Mouse (Mus musculus): ENCODE results near the gene Ascc1. TPM values are rescaled to one million over a fixed set of nuclear protein-coding genes. Genes with fewer than 3 reads are reported as not detected.
"Not testable (repeated sequence)": the region's sequence is repeated elsewhere in the genome, so short reads cannot be mapped to it uniquely, and the experiment has no call there.

Ascc1 gene
- polyA plus RNA-seq, 1 experiment from 2014 or later, result 48.4 TPM

- no peak overlapping the region for H3K9ac ChIP-seq (replicated peaks; ENCODE audit: low read length)
- DNase-seq (peak; percentile 88), ATAC-seq (ENCODE audit: low FRiP score, low TSS enrichment) (no peak)
- H3K27me3 ChIP-seq (ENCODE audit: control insufficient read depth, insufficient read depth, low read length), result no peaks in the 10 kb centered on the region
- WGBS, result 19% methylated on average over 7 of the region's 7 CpGs
- no peak overlapping the region for H3K4me2 ChIP-seq (ENCODE audit: low read length)
- no peak overlapping the region for H3K27ac ChIP-seq (replicated peaks; ENCODE audit: low read depth, low read length)
- H3K4me1 ChIP-seq (ENCODE audit: control insufficient read depth, insufficient read depth, low read length), result peaks cover 7% of the 10 kb centered on the region; the same call in 1 of the 2 replicates
- H3K9me3 ChIP-seq (ENCODE audit: control insufficient read depth, low read length), result no peaks in the 10 kb centered on the region
- H3K36me3 ChIP-seq (ENCODE audit: control insufficient read depth, insufficient read depth, low read length), result peaks cover 27% of the 10 kb centered on the region
- no peak overlapping the region for H3K4me3 ChIP-seq (replicated peaks; ENCODE audit: low read depth, low read length)
Observed at GRCm38 (mm10) chr10:59997591-59997990, 5.0 kb upstream of the Ascc1 start.

GRCm38 (mm10) chr10:59999057-59999456 lies 3.5 kb upstream of the Ascc1 start:
- H3K9ac ChIP-seq (replicated peaks; ENCODE audit: low read length), result no peak overlapping the region
- DNase-seq, result no peak
- ATAC-seq (ENCODE audit: low FRiP score, low TSS enrichment), result no peak
- WGBS, result 96% methylated on average over 3 of the region's 3 CpGs
- peaks cover 12% of the 10 kb centered on the region; the same call in 1 of the 2 replicates for H3K4me1 ChIP-seq (ENCODE audit: control insufficient read depth, insufficient read depth, low read length)
- H3K27me3 ChIP-seq (ENCODE audit: control insufficient read depth, insufficient read depth, low read length), result no peaks in the 10 kb centered on the region
- H3K9me3 ChIP-seq (ENCODE audit: control insufficient read depth, low read length), result no peaks in the 10 kb centered on the region
- peaks cover 22% of the 10 kb centered on the region for H3K36me3 ChIP-seq (ENCODE audit: control insufficient read depth, insufficient read depth, low read length)
- no peak overlapping the region for H3K4me2 ChIP-seq (ENCODE audit: low read length)
- no peak overlapping the region for H3K27ac ChIP-seq (replicated peaks; ENCODE audit: low read depth, low read length)
- H3K4me3 ChIP-seq (replicated peaks; ENCODE audit: low read depth, low read length), result no peak overlapping the region

- peak overlapping the region; percentile 85 for H3K4me2 ChIP-seq (ENCODE audit: low read length)
- WGBS, result 87% methylated on average over 8 of the region's 8 CpGs
- not testable (repeated sequence) for ATAC-seq (ENCODE audit: low FRiP score, low TSS enrichment); H3K27me3 ChIP-seq (ENCODE audit: control insufficient read depth, insufficient read depth, low read length); DNase-seq; H3K9ac ChIP-seq (replicated peaks; ENCODE audit: low read length); H3K9me3 ChIP-seq (ENCODE audit: control insufficient read depth, low read length); H3K27ac ChIP-seq (replicated peaks; ENCODE audit: low read depth, low read length); H3K36me3 ChIP-seq (ENCODE audit: control insufficient read depth, insufficient read depth, low read length)
- H3K4me3 ChIP-seq (replicated peaks; ENCODE audit: low read depth, low read length), result peak overlapping the region; percentile 71; the same call in 1 of the 2 replicates
- H3K4me1 ChIP-seq (ENCODE audit: control insufficient read depth, insufficient read depth, low read length), result peaks cover 12% of the 10 kb centered on the region; the same call in 1 of the 2 replicates
Observed at GRCm38 (mm10) chr10:60001663-60002062, 942 bp upstream of the Ascc1 start.

GRCm38 (mm10) chr10:60002203-60002602 lies 402 bp upstream of the Ascc1 start:
- ATAC-seq (ENCODE audit: low FRiP score, low TSS enrichment), result no peak
- Histone ChIP-seq H3K4me1 (ENCODE audit: control insufficient read depth, insufficient read depth, low read length) (peaks cover 12% of the 10 kb centered on the region; the same call in 1 of the 2 replicates), H3K9me3 (ENCODE audit: control insufficient read depth, low read length) (no peaks in the 10 kb centered on the region), H3K27me3 (ENCODE audit: control insufficient read depth, insufficient read depth, low read length) (no peaks in the 10 kb centered on the region), H3K4me3 (replicated peaks; ENCODE audit: low read depth, low read length) (peak overlapping the region; percentile 71), H3K4me2 (ENCODE audit: low read length) (peak overlapping the region; percentile 85), H3K9ac (replicated peaks; ENCODE audit: low read length) (peak overlapping the region; percentile 73), H3K36me3 (ENCODE audit: control insufficient read depth, insufficient read depth, low read length) (no peaks in the 10 kb centered on the region), H3K27ac (replicated peaks; ENCODE audit: low read depth, low read length) (peak overlapping the region; percentile 98)
- WGBS, result 6% methylated on average over 12 of the region's 12 CpGs
- DNase-seq, result no peak

- Histone ChIP-seq H3K27ac (replicated peaks; ENCODE audit: low read depth, low read length) (peak overlapping the region; percentile 98), H3K9me3 (ENCODE audit: control insufficient read depth, low read length) (no peaks in the 10 kb centered on the region), H3K9ac (replicated peaks; ENCODE audit: low read length) (peak overlapping the region; percentile 73), H3K27me3 (ENCODE audit: control insufficient read depth, insufficient read depth, low read length) (no peaks in the 10 kb centered on the region), H3K4me1 (ENCODE audit: control insufficient read depth, insufficient read depth, low read length) (peaks cover 12% of the 10 kb centered on the region; the same call in 1 of the 2 replicates), H3K4me2 (ENCODE audit: low read length) (peak overlapping the region; percentile 85), H3K4me3 (replicated peaks; ENCODE audit: low read depth, low read length) (peak overlapping the region; percentile 71), H3K36me3 (ENCODE audit: control insufficient read depth, insufficient read depth, low read length) (peaks cover 8% of the 10 kb centered on the region)
- under 1% methylated on average over 21 of the region's 21 CpGs for WGBS
- ATAC-seq (ENCODE audit: low FRiP score, low TSS enrichment) (no peak; the same call in 1 of the 2 replicates), DNase-seq (peak; percentile 69)
Observed at GRCm38 (mm10) chr10:60003213-60003752, 678 bp downstream of the Ascc1 start.

GRCm38 (mm10) chr10:60003847-60004246 lies 1.2 kb downstream of the Ascc1 start:
- Histone ChIP-seq H3K27ac (replicated peaks; ENCODE audit: low read depth, low read length) (peak overlapping the region; percentile 98), H3K9me3 (ENCODE audit: control insufficient read depth, low read length) (no peaks in the 10 kb centered on the region), H3K27me3 (ENCODE audit: control insufficient read depth, insufficient read depth, low read length) (no peaks in the 10 kb centered on the region), H3K4me2 (ENCODE audit: low read length) (peak overlapping the region; percentile 85), H3K4me1 (ENCODE audit: control insufficient read depth, insufficient read depth, low read length) (peaks cover 12% of the 10 kb centered on the region; the same call in 1 of the 2 replicates), H3K36me3 (ENCODE audit: control insufficient read depth, insufficient read depth, low read length) (peaks cover 10% of the 10 kb centered on the region), H3K9ac (replicated peaks; ENCODE audit: low read length) (peak overlapping the region; percentile 73), H3K4me3 (replicated peaks; ENCODE audit: low read depth, low read length) (peak overlapping the region; percentile 71)
- DNase-seq (peak; percentile 13), ATAC-seq (ENCODE audit: low FRiP score, low TSS enrichment) (no peak)
- 74% methylated on average over 9 of the region's 9 CpGs for whole genome bisulfite sequencing

GRCm38 (mm10) chr10:60005264-60005663 lies 2.7 kb downstream of the Ascc1 start:
- Histone ChIP-seq H3K4me3 (replicated peaks; ENCODE audit: low read depth, low read length) (no peak overlapping the region), H3K36me3 (ENCODE audit: control insufficient read depth, insufficient read depth, low read length) (peaks cover 10% of the 10 kb centered on the region), H3K27me3 (ENCODE audit: control insufficient read depth, insufficient read depth, low read length) (no peaks in the 10 kb centered on the region), H3K4me1 (ENCODE audit: control insufficient read depth, insufficient read depth, low read length) (peaks cover 12% of the 10 kb centered on the region; the same call in 1 of the 2 replicates), H3K9me3 (ENCODE audit: control insufficient read depth, low read length) (no peaks in the 10 kb centered on the region), H3K9ac (replicated peaks; ENCODE audit: low read length) (no peak overlapping the region), H3K4me2 (ENCODE audit: low read length) (no peak overlapping the region), H3K27ac (replicated peaks; ENCODE audit: low read depth, low read length) (no peak overlapping the region)
- 67% methylated on average over 2 of the region's 2 CpGs for WGBS
- DNase-seq (no peak), ATAC-seq (ENCODE audit: low FRiP score, low TSS enrichment) (no peak)

GRCm38 (mm10) chr10:60009115-60009514 lies 6.5 kb downstream of the Ascc1 start:
- Histone ChIP-seq H3K27ac (replicated peaks; ENCODE audit: low read depth, low read length) (no peak overlapping the region), H3K9me3 (ENCODE audit: control insufficient read depth, low read length) (no peaks in the 10 kb centered on the region), H3K27me3 (ENCODE audit: control insufficient read depth, insufficient read depth, low read length) (no peaks in the 10 kb centered on the region), H3K4me3 (replicated peaks; ENCODE audit: low read depth, low read length) (no peak overlapping the region), H3K9ac (replicated peaks; ENCODE audit: low read length) (no peak overlapping the region; the same call in 1 of the 2 replicates), H3K4me1 (ENCODE audit: control insufficient read depth, insufficient read depth, low read length) (no peaks in the 10 kb centered on the region), H3K36me3 (ENCODE audit: control insufficient read depth, insufficient read depth, low read length) (peaks cover 33% of the 10 kb centered on the region), H3K4me2 (ENCODE audit: low read length) (no peak overlapping the region)
- ATAC-seq (ENCODE audit: low FRiP score, low TSS enrichment), result no peak
- 88% methylated on average over 3 of the region's 3 CpGs for WGBS
- DNase-seq, result no peak

GRCm38 (mm10) chr10:60016223-60016622 lies 13.6 kb downstream of the Ascc1 start:
- H3K27me3 ChIP-seq (ENCODE audit: control insufficient read depth, insufficient read depth, low read length), result no peaks in the 10 kb centered on the region
- H3K4me2 ChIP-seq (ENCODE audit: low read length), result no peak overlapping the region
- no peaks in the 10 kb centered on the region for H3K9me3 ChIP-seq (ENCODE audit: control insufficient read depth, low read length)
- no peak overlapping the region for H3K9ac ChIP-seq (replicated peaks; ENCODE audit: low read length)
- WGBS, result 96% methylated on average over 6 of the region's 6 CpGs
- no peak overlapping the region for H3K27ac ChIP-seq (replicated peaks; ENCODE audit: low read depth, low read length)
- H3K4me3 ChIP-seq (replicated peaks; ENCODE audit: low read depth, low read length), result no peak overlapping the region
- H3K36me3 ChIP-seq (ENCODE audit: control insufficient read depth, insufficient read depth, low read length), result peaks cover 46% of the 10 kb centered on the region
- DNase-seq (no peak), ATAC-seq (ENCODE audit: low FRiP score, low TSS enrichment) (no peak)
- H3K4me1 ChIP-seq (ENCODE audit: control insufficient read depth, insufficient read depth, low read length), result no peaks in the 10 kb centered on the region

Data from midbrain, embryonic 14.5 days (tissue).